Mouse (Mus musculus) liver, adult 2 months (tissue): Measurements from ENCODE around the gene Padi2. TPM values are rescaled to one million over a fixed set of nuclear protein-coding genes. Genes with fewer than 3 reads are reported as not detected.

ENCODE experiments used
- DNase-seq: peaks from one replicate; pipeline ENCODE4 v3.0.0-alpha.2; 2011; ENCODE audit warnings: low read depth, low spot score; ENCODE audit errors: extremely low read depth
- H3K27ac ChIP-seq: fragments of 200-500 bp; replicated peaks from 2 replicates; pipeline ENCODE4 v1.5.1; 2012; ENCODE audit warnings: low read depth, mild to moderate bottlenecking, control low read depth, inconsistent platforms, low read length; ENCODE audit not compliant: insufficient read depth
- H3K27me3 ChIP-seq: fragments of 200-500 bp; 2 replicates; pipeline ENCODE4 v1.6.1; 2012; ENCODE audit warnings: mild to moderate bottlenecking, moderate library complexity, low read length, inconsistent platforms; ENCODE audit not compliant: control insufficient read depth, insufficient read depth
- H3K36me3 ChIP-seq: fragments of 200-500 bp; 2 replicates; pipeline ENCODE4 v1.6.1; 2012; ENCODE audit warnings: low read length, inconsistent platforms; ENCODE audit not compliant: control insufficient read depth, insufficient read depth
- H3K4me1 ChIP-seq: fragments of 200-500 bp; 2 replicates; pipeline ENCODE4 v1.6.1; 2011; ENCODE audit warnings: low read length; ENCODE audit not compliant: control insufficient read depth, insufficient read depth
- H3K4me3 ChIP-seq: fragments of 200-500 bp; 2 replicates; pipeline ENCODE4 v1.5.1; 2011; ENCODE audit warnings: low read depth, mild to moderate bottlenecking, control low read depth, low read length, moderate library complexity; ENCODE audit not compliant: insufficient read depth
- H3K79me2 ChIP-seq: fragments of 200-500 bp; 2 replicates; pipeline ENCODE4 v1.6.1; 2012; ENCODE audit warnings: inconsistent platforms, mild to moderate bottlenecking, low read length, moderate library complexity; ENCODE audit not compliant: control insufficient read depth, insufficient read depth
- H3K9ac ChIP-seq: fragments of 200-500 bp; 2 replicates; pipeline ENCODE4 v1.6.1; 2012; ENCODE audit warnings: low read depth, mild to moderate bottlenecking, control low read depth, inconsistent platforms, low read length
- CTCF ChIP-seq: fragments of 200-500 bp; IDR thresholded peaks from 2 replicates; pipeline ENCODE4 v1.5.1; 2011; ENCODE audit warnings: low read depth, low read length, control low read depth
- POLR2A ChIP-seq: fragments of 200-500 bp; IDR thresholded peaks from 2 replicates; pipeline ENCODE4 v1.6.1; 2011; ENCODE audit warnings: low read length, control low read depth; ENCODE audit not compliant: insufficient read depth; ENCODE audit errors: extremely low read depth
- WGBS: fragments of 180-500 bp; shearing (Covaris S2); methylation state at CpG from one replicate; pipeline ENCODE4 v1.1.7; 2018; 5-methylcytosine and 5-hydroxymethylcytosine counted together
- polyA plus RNA-seq: library from polyadenylated mRNA; depleted of rRNA; stranded (reverse); fragments of >200 nt; gene quantifications from 2 replicates; pipeline ENCODE4 v1.2.3, GENCODE M21; 2012
- total RNA-seq: library from RNA; depleted of rRNA; stranded (reverse); fragments of >200 nt; gene quantifications from 2 replicates; pipeline ENCODE4 v1.2.3, GENCODE M21; 2014

Gene Padi2
- total and polyA plus RNA-seq, 2 experiments = 0.09 to 0.21 TPM

DNA sequence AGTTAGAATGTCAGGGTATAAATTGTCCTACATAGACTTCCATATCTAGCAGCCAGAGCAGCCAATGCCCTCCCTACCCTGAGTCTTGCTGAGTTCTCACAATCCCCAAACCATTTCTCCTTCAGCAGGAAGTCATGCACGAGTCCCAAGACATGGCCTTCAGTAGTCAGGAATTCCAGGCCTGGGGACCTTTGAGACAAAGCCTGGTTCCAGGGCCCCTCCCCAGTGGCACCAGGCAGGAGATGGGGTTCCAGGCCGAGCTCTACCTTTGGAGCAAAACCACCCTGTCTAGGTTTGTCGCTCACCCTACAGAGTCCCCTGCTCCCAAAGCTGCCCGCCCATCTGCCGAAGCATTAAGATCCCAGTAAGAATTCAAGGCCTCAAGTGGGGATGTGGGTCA is 10.2 kb downstream of the Padi2 start:
- TF ChIP-seq POLR2A (no peak), CTCF (no peak)
- H3K79me2 ChIP-seq = no peaks in the 10 kb centered on the region
- 92% methylated on average over 5 of the region's 5 CpGs for WGBS
- no peaks in the 10 kb centered on the region for H3K4me1 ChIP-seq
- no peaks in the 10 kb centered on the region for H3K27me3 ChIP-seq
- no peak for DNase-seq
- no peak overlapping the region for H3K27ac ChIP-seq
- H3K9ac ChIP-seq = no peak overlapping the region
- H3K4me3 ChIP-seq = no peak overlapping the region
- no peaks in the 10 kb centered on the region for H3K36me3 ChIP-seq

DNA sequence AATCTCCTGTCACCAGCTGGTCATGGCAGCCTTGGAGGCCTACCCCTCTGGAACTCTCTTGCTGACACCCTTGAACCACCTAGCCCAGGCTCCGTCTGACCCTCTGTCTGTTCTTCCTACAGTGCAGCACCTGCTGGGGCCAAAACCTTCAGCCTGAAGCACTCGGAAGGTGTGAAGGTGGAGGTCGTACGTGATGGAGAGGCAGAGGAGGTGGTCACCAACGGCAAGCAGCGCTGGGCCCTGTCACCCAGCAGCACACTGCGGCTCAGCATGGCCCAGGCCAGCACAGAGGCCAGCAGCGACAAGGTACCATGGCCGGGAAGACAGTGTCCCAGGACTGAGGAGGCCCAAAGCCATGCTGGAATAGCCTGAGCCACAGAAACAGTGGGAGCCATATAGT is 11.3 kb downstream of the Padi2 start:
- no peak overlapping the region for H3K27ac ChIP-seq
- TF ChIP-seq POLR2A = no peak
- no peak for TF ChIP-seq CTCF
- no peak overlapping the region for H3K9ac ChIP-seq
- H3K79me2 ChIP-seq = no peaks in the 10 kb centered on the region
- 93% methylated on average over 9 of the region's 9 CpGs for WGBS
- H3K4me3 ChIP-seq = no peak overlapping the region
- DNase-seq = no peak
- H3K4me1 ChIP-seq = no peaks in the 10 kb centered on the region
- H3K27me3 ChIP-seq = no peaks in the 10 kb centered on the region
- no peaks in the 10 kb centered on the region for H3K36me3 ChIP-seq

DNA sequence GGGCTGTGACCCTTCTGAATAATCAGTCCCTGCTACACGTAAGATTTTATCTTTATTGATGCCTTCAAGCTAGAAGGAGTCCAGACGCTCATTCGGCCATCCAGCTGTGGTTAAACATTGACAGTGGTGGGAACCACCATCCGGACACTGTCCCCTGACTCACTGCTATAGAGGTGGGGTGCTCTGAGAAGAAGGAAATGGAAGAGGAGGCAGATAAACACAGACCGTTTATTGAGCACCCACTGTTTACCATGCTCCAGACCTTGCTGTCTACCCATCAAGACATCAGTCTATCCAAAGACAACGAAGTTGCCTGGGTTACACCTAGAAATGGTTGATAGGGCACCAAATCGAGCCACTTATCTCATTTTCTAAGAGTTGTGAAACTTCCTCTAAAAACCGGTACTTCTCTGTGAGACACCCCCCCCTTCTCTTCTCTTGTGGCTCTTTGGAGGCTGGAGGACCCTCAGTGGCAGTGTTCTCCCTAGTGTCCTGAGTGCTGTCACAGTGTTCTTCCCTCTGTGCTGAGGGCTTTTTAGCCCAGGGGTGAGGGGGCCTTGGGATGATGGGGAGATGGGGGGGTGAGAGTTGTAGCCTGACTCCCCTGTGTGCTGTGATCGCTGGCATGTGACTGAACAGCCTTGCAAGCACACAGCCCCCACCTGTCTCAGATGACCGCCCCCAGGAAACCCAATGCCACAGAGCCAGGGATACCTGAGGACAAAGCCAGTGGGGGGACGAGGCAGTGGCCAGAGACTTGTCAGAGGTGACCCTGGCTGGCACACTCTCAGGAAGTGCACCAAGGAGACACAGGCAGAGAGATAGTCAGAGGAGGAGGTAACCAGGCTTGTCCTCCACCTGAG is 14.1 kb downstream of the Padi2 start:
- WGBS = 27% methylated on average over 11 of the region's 11 CpGs
- no peak for TF ChIP-seq CTCF
- no peak for TF ChIP-seq POLR2A

DNA sequence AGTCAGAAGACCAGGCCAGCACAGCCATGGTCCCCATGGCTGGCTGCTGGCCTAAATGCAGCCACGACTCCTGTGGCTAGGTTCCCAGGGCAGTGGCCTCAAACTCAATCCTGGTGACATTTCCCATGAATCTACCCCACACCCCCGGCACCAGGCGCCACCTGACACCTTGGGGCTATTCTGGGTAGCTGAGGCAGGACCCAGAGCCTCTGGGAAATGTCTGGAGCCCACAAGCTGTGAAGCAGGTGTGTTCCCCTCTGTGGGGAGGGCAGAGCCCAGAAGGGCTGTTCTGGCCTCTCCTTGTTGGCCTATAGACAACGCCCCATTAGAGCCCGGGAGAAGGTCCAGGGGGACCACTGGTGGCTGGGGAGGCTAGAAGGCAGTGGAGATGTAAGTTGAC is 16.4 kb downstream of the Padi2 start:
- no peak for DNase-seq
- 79% methylated on average over 5 of the region's 5 CpGs for WGBS
- no peak overlapping the region for H3K27ac ChIP-seq
- H3K4me1 ChIP-seq = no peaks in the 10 kb centered on the region
- H3K79me2 ChIP-seq = no peaks in the 10 kb centered on the region
- no peak overlapping the region for H3K9ac ChIP-seq
- TF ChIP-seq CTCF = no peak
- no peak for TF ChIP-seq POLR2A
- H3K36me3 ChIP-seq = no peaks in the 10 kb centered on the region
- H3K27me3 ChIP-seq = no peaks in the 10 kb centered on the region
- H3K4me3 ChIP-seq = no peak overlapping the region

More for the DNA sequence above, 14.1 kb downstream of the Padi2 start:
- no peak for DNase-seq
- Histone ChIP-seq H3K4me1 (no peaks in the 10 kb centered on the region), H3K27me3 (no peaks in the 10 kb centered on the region), H3K9ac (no peak overlapping the region), H3K27ac (no peak overlapping the region), H3K4me3 (no peak overlapping the region), H3K36me3 (no peaks in the 10 kb centered on the region), H3K79me2 (no peaks in the 10 kb centered on the region)

DNA sequence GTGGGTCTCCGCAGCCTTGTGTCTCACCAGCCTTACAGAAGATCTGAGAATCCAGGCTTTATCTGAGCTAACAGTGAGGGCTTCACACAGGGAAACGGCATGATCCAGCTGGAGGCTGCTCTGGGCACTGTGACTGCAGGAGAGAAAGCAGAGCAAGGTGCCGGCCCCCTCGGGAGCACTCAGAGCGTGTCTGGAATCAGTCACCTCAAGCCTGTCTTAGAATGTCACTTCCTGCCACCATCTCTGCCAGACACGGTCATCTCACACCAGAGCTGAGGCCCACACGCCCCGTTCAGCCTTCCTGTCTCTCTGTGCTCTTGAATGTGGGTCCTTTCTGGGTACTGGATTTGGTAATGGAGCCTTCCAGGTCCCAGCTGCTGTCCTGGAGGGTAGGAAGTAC is 19.5 kb downstream of the Padi2 start:
- DNase-seq = no peak
- no peak for TF ChIP-seq POLR2A
- no peak for TF ChIP-seq CTCF
- no peaks in the 10 kb centered on the region for H3K36me3 ChIP-seq
- H3K9ac ChIP-seq = no peak overlapping the region
- 71% methylated on average over 8 of the region's 8 CpGs for WGBS
- no peaks in the 10 kb centered on the region for H3K27me3 ChIP-seq
- no peak overlapping the region for H3K27ac ChIP-seq
- no peaks in the 10 kb centered on the region for H3K4me1 ChIP-seq
- no peak overlapping the region for H3K4me3 ChIP-seq
- no peaks in the 10 kb centered on the region for H3K79me2 ChIP-seq

DNA sequence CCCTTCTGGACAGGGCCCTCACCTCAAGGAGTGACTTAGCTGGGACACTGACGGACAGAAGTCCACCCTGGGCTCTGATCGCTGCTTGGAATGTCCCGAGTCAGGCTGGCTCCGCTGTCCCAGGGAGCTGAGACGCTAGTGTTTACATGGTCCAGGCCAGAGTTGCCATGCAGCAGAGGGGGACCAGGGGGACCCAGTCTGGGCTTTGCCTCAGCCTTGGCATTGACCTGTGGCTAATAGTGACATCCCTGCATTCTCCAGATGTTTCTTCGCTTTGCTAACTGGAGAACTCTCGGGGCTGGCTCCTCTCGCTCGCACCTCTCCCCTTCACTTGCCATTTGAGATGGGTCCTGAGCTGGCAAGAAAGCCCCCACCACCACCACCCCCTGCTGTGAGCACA is 22.2 kb downstream of the Padi2 start:
- TF ChIP-seq POLR2A (no peak), CTCF (no peak)
- no peak overlapping the region for H3K9ac ChIP-seq
- no peaks in the 10 kb centered on the region for H3K4me1 ChIP-seq
- WGBS = 77% methylated on average over 9 of the region's 9 CpGs
- H3K4me3 ChIP-seq = no peak overlapping the region
- no peaks in the 10 kb centered on the region for H3K36me3 ChIP-seq
- no peak overlapping the region for H3K27ac ChIP-seq
- no peak for DNase-seq
- no peaks in the 10 kb centered on the region for H3K79me2 ChIP-seq
- no peaks in the 10 kb centered on the region for H3K27me3 ChIP-seq
